Mouse (Mus musculus): ENCODE results near the gene Klhl21. TPM values are rescaled to one million over a fixed set of nuclear protein-coding genes. Genes with fewer than 3 reads are reported as not detected.

Klhl21 gene
- 2.0 and 2.6 TPM in 2 replicates for polyA plus RNA-seq (2014; fragmentation: Nextera tagmentation; extraction: Ambion mirVana)

DNA sequence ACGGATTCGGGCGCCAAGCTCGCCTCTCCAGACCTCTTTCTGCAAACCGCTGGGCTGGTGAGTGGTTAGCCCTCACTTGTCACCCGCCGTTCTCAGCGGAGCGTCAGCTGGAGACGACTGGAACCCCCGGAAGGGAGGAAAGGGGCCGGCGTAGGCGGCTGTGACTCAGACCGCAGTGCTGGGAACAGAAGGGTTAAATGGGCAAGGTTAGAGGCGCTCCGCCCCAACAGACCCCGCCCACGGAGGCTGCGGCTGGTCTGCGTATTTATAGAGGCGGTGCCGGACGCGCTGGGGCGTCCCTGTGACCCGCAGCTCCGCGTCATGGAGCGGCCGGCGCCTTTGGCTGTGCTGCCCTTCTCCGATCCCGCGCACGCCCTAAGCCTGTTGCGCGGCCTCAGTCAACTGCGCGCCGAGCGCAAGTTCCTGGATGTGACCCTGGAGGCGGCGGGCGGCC lies at the start of gene Klhl21:
Klhl21 (plus strand) TSS at position 182 of the 454 bp plus-strand sequence.
- Histone ChIP-seq H3K36me3 (ENCODE audit: control insufficient read depth, insufficient read depth, low read length) (no peaks in the 10 kb centered on the region), H3K4me1 (ENCODE audit: control insufficient read depth, insufficient read depth, low read length) (peaks cover 26% of the 10 kb centered on the region), H3K27me3 (ENCODE audit: control insufficient read depth, insufficient read depth, low read length) (peaks cover 19% of the 10 kb centered on the region), H3K4me3 (ENCODE audit: low read depth, low read length) (peak within 1 kb of the TSS; percentile 72), H3K9ac (ENCODE audit: low read length) (peak within 1 kb of the TSS; percentile 66), H3K9me3 (ENCODE audit: control insufficient read depth, low read length) (no peaks in the 10 kb centered on the region), H3K4me2 (peak within 1 kb of the TSS; percentile 98), H3K27ac (ENCODE audit: low read depth, low read length) (no peak within 1 kb of the TSS)
- under 1% methylated on average over 41 of the region's 45 CpGs for WGBS
- DNase-seq (ENCODE audit: low spot score, missing footprints) (peak; percentile 99), ATAC-seq (ENCODE audit: low FRiP score) (peak; percentile 93)

DNA sequence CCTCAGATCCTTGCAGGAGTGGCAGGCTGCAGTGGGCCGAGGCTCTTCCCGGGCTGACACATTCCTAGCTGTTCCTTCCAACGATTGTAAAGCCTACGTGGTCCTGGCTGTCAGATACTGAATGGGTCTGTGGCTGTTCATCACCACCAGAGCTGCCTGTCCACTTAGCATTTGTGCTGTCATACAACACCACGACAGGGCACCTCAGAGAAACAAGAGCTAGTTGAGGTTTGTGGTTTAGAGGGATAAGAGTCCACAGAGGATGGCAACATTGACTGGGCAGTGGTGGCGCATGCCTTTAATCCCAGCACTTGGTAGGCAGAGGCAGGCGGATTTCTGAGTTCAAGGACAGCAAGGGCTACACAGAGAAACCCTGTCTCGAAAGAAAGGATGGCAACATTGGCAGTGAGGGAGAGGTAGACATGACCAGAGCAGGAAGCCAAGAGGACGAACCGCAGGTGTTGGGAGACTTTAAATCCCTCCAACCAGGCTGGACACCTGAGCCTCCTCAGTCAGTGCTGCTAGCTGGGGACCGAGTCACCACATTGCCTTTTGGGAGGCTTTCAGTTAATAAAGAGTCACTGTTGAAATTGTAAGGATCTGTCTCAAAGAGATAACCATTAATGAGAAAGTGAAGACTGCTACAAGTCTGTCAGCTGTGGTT lies 48.6 kb upstream of the Klhl21 start:
- WGBS = 94% methylated on average over 11 of the region's 11 CpGs
- peaks cover 30% of the 10 kb centered on the region for H3K36me3 ChIP-seq (ENCODE audit: control insufficient read depth, insufficient read depth, low read length)

DNA sequence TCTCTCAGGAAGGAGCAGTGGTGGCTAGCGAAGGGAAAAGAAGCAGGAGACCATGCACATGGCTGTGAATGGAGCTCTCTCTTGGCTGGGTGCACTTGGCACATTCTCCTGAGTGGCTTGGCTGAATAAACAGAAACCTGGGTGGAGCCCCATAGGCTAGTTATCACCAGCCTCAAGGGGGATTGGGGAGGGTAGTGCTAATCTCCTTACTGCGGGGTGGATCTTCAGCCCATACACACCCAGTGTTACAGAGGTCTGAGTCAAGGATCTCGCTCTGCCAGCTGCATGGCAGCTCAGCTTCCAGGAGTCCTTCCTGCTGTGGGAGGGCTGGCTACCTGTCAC lies 48.1 kb upstream of the Klhl21 start:
- no peaks in the 10 kb centered on the region for H3K27me3 ChIP-seq (ENCODE audit: control insufficient read depth, insufficient read depth, low read length)
- H3K36me3 ChIP-seq (ENCODE audit: control insufficient read depth, insufficient read depth, low read length) = peaks cover 31% of the 10 kb centered on the region
- H3K4me2 ChIP-seq = no peak overlapping the region
- WGBS = 88% methylated on average over 3 of the region's 3 CpGs
- no peaks in the 10 kb centered on the region for H3K9me3 ChIP-seq (ENCODE audit: control insufficient read depth, low read length)
- H3K4me3 ChIP-seq (ENCODE audit: low read depth, low read length) = no peak overlapping the region
- no peak for ATAC-seq (ENCODE audit: low FRiP score)
- no peak overlapping the region for H3K27ac ChIP-seq (ENCODE audit: low read depth, low read length)
- no peak overlapping the region for H3K9ac ChIP-seq (ENCODE audit: low read length)
- no peaks in the 10 kb centered on the region for H3K4me1 ChIP-seq (ENCODE audit: control insufficient read depth, insufficient read depth, low read length)
- DNase-seq (ENCODE audit: low spot score, missing footprints) = peak; percentile 33

More for the DNA sequence above, 48.6 kb upstream of the Klhl21 start:
- no peak overlapping the region for H3K4me3 ChIP-seq (ENCODE audit: low read depth, low read length)
- DNase-seq (ENCODE audit: low spot score, missing footprints) (peak; percentile 12), ATAC-seq (ENCODE audit: low FRiP score) (no peak)
- no peaks in the 10 kb centered on the region for H3K9me3 ChIP-seq (ENCODE audit: control insufficient read depth, low read length)
- H3K4me1 ChIP-seq (ENCODE audit: control insufficient read depth, insufficient read depth, low read length) = no peaks in the 10 kb centered on the region
- H3K27me3 ChIP-seq (ENCODE audit: control insufficient read depth, insufficient read depth, low read length) = no peaks in the 10 kb centered on the region
- H3K4me2 ChIP-seq = no peak overlapping the region
- no peak overlapping the region for H3K27ac ChIP-seq (ENCODE audit: low read depth, low read length)
- H3K9ac ChIP-seq (ENCODE audit: low read length) = no peak overlapping the region

DNA sequence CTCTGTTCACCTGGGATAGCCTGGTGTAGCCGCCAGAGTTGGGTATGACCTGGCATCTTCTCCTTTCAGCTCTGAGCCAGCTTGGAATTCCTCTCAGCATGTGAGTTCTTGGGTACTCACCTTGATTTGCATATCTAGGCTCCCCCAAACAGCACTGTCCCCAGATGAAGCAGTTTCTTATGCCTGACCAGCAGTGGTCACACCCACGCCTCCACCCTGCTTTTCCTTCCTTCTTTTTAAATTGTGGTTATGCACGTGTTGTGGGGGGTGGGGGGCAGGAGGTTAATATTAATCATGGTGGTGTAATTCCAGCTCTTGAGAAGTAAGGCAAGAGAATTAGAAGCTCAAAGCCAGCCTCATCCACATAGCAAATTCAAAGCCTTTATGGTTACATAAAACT lies 45.8 kb upstream of the Klhl21 start:
- no peak overlapping the region for H3K27ac ChIP-seq (ENCODE audit: low read depth, low read length)
- H3K4me2 ChIP-seq = no peak overlapping the region
- ATAC-seq (ENCODE audit: low FRiP score) (no peak), DNase-seq (ENCODE audit: low spot score, missing footprints) (peak; percentile 54)
- H3K4me1 ChIP-seq (ENCODE audit: control insufficient read depth, insufficient read depth, low read length) = no peaks in the 10 kb centered on the region
- no peaks in the 10 kb centered on the region for H3K27me3 ChIP-seq (ENCODE audit: control insufficient read depth, insufficient read depth, low read length)
- peaks cover 25% of the 10 kb centered on the region for H3K36me3 ChIP-seq (ENCODE audit: control insufficient read depth, insufficient read depth, low read length)
- no peaks in the 10 kb centered on the region for H3K9me3 ChIP-seq (ENCODE audit: control insufficient read depth, low read length)
- H3K9ac ChIP-seq (ENCODE audit: low read length) = no peak overlapping the region
- no peak overlapping the region for H3K4me3 ChIP-seq (ENCODE audit: low read depth, low read length)
- WGBS = 85% methylated on average over 3 of the region's 3 CpGs

DNA sequence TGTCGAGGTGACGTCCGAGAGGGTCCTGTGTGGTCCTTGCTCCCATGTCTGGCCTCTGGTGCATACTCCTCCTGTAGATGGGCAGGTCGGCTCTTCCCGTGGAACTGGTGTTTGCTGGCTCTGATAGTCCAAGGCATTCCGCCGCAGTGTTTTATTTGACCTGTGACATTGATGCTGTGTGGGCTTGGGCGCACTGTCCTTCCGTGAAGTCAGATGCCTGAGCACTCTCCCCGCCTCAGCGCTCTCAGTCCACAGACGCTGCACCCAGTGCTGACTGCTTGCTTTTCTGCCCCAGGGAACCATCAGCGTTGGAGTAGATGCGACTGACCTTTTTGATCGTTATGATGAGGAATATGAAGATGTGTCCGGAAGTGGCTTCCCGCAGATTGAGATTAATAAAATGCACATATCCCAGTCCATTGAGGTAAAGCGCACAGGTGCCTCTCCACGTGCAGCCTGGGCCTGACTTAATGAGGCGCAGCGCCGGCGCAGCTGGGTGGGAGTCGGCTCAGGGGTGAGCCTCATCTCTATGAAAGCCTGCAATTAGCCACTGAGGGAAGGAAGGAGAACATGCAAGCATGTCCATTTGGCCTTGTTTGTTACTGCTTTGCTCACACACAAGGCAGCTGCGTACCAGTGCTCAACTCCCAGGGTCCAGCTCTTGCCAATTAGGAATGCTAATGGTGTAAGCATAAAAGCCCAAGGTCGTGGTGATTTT lies 40.2 kb upstream of the Klhl21 start:
- Histone ChIP-seq H3K9ac (ENCODE audit: low read length) (no peak overlapping the region), H3K27ac (ENCODE audit: low read depth, low read length) (no peak overlapping the region), H3K9me3 (ENCODE audit: control insufficient read depth, low read length) (no peaks in the 10 kb centered on the region), H3K4me3 (ENCODE audit: low read depth, low read length) (no peak overlapping the region), H3K27me3 (ENCODE audit: control insufficient read depth, insufficient read depth, low read length) (no peaks in the 10 kb centered on the region), H3K4me1 (ENCODE audit: control insufficient read depth, insufficient read depth, low read length) (no peaks in the 10 kb centered on the region), H3K36me3 (ENCODE audit: control insufficient read depth, insufficient read depth, low read length) (peaks cover 22% of the 10 kb centered on the region), H3K4me2 (no peak overlapping the region)
- ATAC-seq (ENCODE audit: low FRiP score) (no peak), DNase-seq (ENCODE audit: low spot score, missing footprints) (no peak)
- 94% methylated on average over 26 of the region's 26 CpGs for WGBS

DNA sequence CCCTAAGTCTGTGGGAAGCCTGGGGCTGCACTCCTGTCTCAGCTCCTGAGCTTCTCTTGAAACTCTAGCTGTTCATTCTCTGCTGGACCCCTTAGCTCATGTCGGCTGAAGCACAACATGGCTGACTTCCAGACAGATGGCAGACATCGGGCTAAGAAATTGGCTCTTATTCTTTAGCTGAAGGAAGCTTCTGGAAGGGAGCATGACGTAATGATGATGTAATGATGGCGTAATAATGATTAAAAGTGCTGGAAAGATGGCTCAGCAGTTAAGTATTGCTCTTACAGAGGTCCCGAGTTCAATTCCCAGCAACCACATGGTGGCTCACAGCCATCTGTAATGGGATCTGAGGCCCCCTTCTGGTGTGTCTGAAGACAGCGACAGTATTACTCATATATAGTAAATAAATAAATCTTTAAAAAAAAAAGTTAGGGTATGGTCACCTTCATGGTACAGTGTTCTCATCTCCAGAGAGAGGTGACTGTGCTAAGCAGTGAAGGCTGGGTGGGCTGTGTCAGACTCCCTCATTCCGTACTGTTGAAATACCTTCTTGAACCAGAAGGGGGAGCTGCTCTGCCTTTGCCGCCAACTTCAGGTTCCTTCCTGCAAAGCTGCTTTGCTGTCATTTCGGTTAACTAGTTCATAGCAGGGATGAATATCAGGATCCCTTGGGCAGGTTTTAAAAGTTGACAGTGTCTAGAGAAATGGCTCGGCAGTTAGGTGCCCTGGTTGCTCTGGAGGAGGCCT lies 36.2 kb upstream of the Klhl21 start:
- ATAC-seq (ENCODE audit: low FRiP score) (0 out of 2 replicates have a peak, but pooled peaks have one; percentile 44), DNase-seq (ENCODE audit: low spot score, missing footprints) (peak; percentile 94)
- Histone ChIP-seq H3K27ac (ENCODE audit: low read depth, low read length) (no peak overlapping the region), H3K9ac (ENCODE audit: low read length) (no peak overlapping the region), H3K27me3 (ENCODE audit: control insufficient read depth, insufficient read depth, low read length) (no peaks in the 10 kb centered on the region), H3K4me1 (ENCODE audit: control insufficient read depth, insufficient read depth, low read length) (no peaks in the 10 kb centered on the region), H3K9me3 (ENCODE audit: control insufficient read depth, low read length) (no peaks in the 10 kb centered on the region; the same call in 1 of the 2 replicates), H3K4me2 (no peak overlapping the region), H3K4me3 (ENCODE audit: low read depth, low read length) (no peak overlapping the region), H3K36me3 (ENCODE audit: control insufficient read depth, insufficient read depth, low read length) (peaks cover 17% of the 10 kb centered on the region)
- WGBS = 73% methylated on average over 10 of the region's 10 CpGs

DNA sequence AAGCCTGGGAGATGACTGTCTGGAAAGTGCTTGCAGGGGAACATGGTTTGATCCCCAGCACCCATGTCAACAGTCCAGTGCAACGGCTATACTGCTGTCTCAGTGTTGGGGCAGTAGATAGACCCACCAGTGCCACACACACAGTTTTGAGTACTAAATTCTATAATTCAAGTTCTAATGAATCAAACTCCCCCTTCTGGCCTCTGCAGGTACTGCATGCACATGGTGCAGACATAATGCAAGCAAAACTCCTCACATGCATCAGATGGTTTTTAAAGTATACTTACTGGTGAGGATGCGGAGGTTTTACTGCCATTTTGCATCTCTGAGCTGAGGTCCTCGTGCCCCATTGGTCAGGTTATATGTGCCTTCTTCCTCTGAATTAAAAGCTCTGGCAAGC lies 33.2 kb upstream of the Klhl21 start:
- H3K4me3 ChIP-seq (ENCODE audit: low read depth, low read length) = no peak overlapping the region
- no peak for DNase-seq (ENCODE audit: low spot score, missing footprints)
- ATAC-seq (ENCODE audit: low FRiP score) = no peak
- 88% methylated on average over 3 of the region's 3 CpGs for WGBS
- no peaks in the 10 kb centered on the region for H3K27me3 ChIP-seq (ENCODE audit: control insufficient read depth, insufficient read depth, low read length)
- no peak overlapping the region for H3K4me2 ChIP-seq
- no peaks in the 10 kb centered on the region for H3K4me1 ChIP-seq (ENCODE audit: control insufficient read depth, insufficient read depth, low read length)
- H3K9me3 ChIP-seq (ENCODE audit: control insufficient read depth, low read length) = no peaks in the 10 kb centered on the region; the same call in 1 of the 2 replicates
- no peak overlapping the region for H3K9ac ChIP-seq (ENCODE audit: low read length)
- no peak overlapping the region for H3K27ac ChIP-seq (ENCODE audit: low read depth, low read length)
- H3K36me3 ChIP-seq (ENCODE audit: control insufficient read depth, insufficient read depth, low read length) = peaks cover 19% of the 10 kb centered on the region

DNA sequence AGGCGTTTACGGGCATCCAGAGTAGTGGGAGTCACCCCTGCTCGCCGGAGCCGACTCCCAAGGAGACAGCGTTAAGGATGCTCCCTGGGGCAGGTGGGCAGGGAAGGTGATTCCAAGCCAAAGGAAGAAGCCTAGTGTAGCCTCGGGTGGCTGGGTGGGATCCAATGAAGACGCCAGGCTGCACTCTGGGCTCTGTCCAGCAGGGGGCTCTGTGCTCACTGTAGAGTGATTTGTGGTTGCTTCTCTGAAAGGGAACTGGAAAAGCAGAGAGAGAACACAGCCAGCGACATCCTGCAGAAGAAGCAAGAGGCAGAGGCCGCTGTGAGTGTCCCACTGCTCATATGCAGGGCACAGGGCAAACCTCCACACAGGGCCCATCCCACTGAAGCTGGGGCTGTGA lies 30.9 kb upstream of the Klhl21 start:
- peak; percentile 99 for DNase-seq (ENCODE audit: low spot score, missing footprints)
- Histone ChIP-seq H3K9ac (ENCODE audit: low read length) (no peak overlapping the region), H3K4me2 (no peak overlapping the region), H3K27me3 (ENCODE audit: control insufficient read depth, insufficient read depth, low read length) (no peaks in the 10 kb centered on the region), H3K4me1 (ENCODE audit: control insufficient read depth, insufficient read depth, low read length) (no peaks in the 10 kb centered on the region), H3K36me3 (ENCODE audit: control insufficient read depth, insufficient read depth, low read length) (peaks cover 21% of the 10 kb centered on the region), H3K9me3 (ENCODE audit: control insufficient read depth, low read length) (no peaks in the 10 kb centered on the region; the same call in 1 of the 2 replicates), H3K27ac (ENCODE audit: low read depth, low read length) (no peak overlapping the region), H3K4me3 (ENCODE audit: low read depth, low read length) (no peak overlapping the region)
- no peak for ATAC-seq (ENCODE audit: low FRiP score)
- whole genome bisulfite sequencing = 48% methylated on average over 10 of the region's 10 CpGs

DNA sequence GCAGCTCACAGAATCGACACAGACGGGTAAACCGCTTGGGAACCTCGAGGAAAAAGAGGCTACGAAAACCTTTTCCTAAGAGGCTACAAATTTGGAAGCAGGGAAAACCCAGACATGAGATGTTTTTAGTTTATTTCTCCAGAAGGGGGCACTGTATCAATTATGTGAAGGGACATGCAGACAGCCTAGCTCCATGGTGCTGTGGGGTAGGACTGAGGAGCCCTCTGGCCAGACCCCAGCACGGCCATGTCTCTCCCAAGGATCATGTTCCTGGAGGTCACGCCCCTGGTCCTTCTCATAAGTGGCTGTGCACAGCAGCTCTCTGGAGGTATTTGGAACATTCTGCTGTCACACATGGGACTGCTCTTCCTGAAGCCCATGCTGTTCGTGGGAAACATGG lies 27.9 kb upstream of the Klhl21 start:
- Histone ChIP-seq H3K9me3 (ENCODE audit: control insufficient read depth, low read length) (no peaks in the 10 kb centered on the region), H3K9ac (ENCODE audit: low read length) (no peak overlapping the region), H3K27me3 (ENCODE audit: control insufficient read depth, insufficient read depth, low read length) (no peaks in the 10 kb centered on the region), H3K27ac (ENCODE audit: low read depth, low read length) (no peak overlapping the region), H3K4me3 (ENCODE audit: low read depth, low read length) (no peak overlapping the region), H3K4me2 (no peak overlapping the region), H3K4me1 (ENCODE audit: control insufficient read depth, insufficient read depth, low read length) (peaks cover 6% of the 10 kb centered on the region), H3K36me3 (ENCODE audit: control insufficient read depth, insufficient read depth, low read length) (peaks cover 10% of the 10 kb centered on the region)
- DNase-seq (ENCODE audit: low spot score, missing footprints) (no peak), ATAC-seq (ENCODE audit: low FRiP score) (no peak)
- 80% methylated on average over 8 of the region's 8 CpGs for whole genome bisulfite sequencing
